Mouse (Mus musculus): ENCODE results near the gene Trafd1. TPM values are rescaled to one million over a fixed set of nuclear protein-coding genes. Genes with fewer than 3 reads are reported as not detected.

Trafd1 gene
- polyA plus RNA-seq, 1 experiment from 2014 or later, result 75.9 TPM

Other genes with a start within 250 kb of the Trafd1 start
- 23.1 and 23.3 TPM in 2 replicates for gene Ptpn11, start 194.2 kb downstream of the Trafd1 start, polyA plus RNA-seq (2015; fragmentation: Nextera tagmentation; extraction: Ambion mirVana)
- 551 and 611 TPM in 2 replicates for gene Rpl6, start 181.2 kb downstream of the Trafd1 start, polyA plus RNA-seq (2015; fragmentation: Nextera tagmentation; extraction: Ambion mirVana)
- gene Hectd4, start 165.4 kb downstream of the Trafd1 start, polyA plus RNA-seq (2015; fragmentation: Nextera tagmentation; extraction: Ambion mirVana), result 3.8 and 4.1 TPM in 2 replicates
- gene Naa25, start 12.3 kb upstream of the Trafd1 start, polyA plus RNA-seq (2015; fragmentation: Nextera tagmentation; extraction: Ambion mirVana), result 42.1 and 47.1 TPM in 2 replicates
- gene Tmem116, start 66.3 kb upstream of the Trafd1 start, polyA plus RNA-seq (2015; fragmentation: Nextera tagmentation; extraction: Ambion mirVana), result 1.4 and 4.6 TPM in 2 replicates
- 198 and 203 TPM in 2 replicates for gene Erp29, start 66.9 kb upstream of the Trafd1 start, polyA plus RNA-seq (2015; fragmentation: Nextera tagmentation; extraction: Ambion mirVana)
- 0.08 and 0.10 TPM in 2 replicates for gene Adam1b, start 117.8 kb upstream of the Trafd1 start, polyA plus RNA-seq (2015; fragmentation: Nextera tagmentation; extraction: Ambion mirVana)
- 1.5 TPM in 2 replicates for gene Adam1a, start 159.8 kb upstream of the Trafd1 start, polyA plus RNA-seq (2015; fragmentation: Nextera tagmentation; extraction: Ambion mirVana)
- not detected in 2 replicates for gene Gm42878, start 159.8 kb upstream of the Trafd1 start, polyA plus RNA-seq (2015; fragmentation: Nextera tagmentation; extraction: Ambion mirVana)
- gene Mapkapk5, start 160.3 kb upstream of the Trafd1 start, polyA plus RNA-seq (2015; fragmentation: Nextera tagmentation; extraction: Ambion mirVana), result 47.9 and 56.1 TPM in 2 replicates
- 249 and 251 TPM in 2 replicates for gene Aldh2, start 208.2 kb upstream of the Trafd1 start, polyA plus RNA-seq (2015; fragmentation: Nextera tagmentation; extraction: Ambion mirVana)
- gene Acad12, start 233.3 kb upstream of the Trafd1 start, polyA plus RNA-seq (2015; fragmentation: Nextera tagmentation; extraction: Ambion mirVana), result 1.8 and 3.1 TPM in 2 replicates